Mouse (Mus musculus) brain, adult 2 months (tissue): ENCODE results near the gene Asb11.
A peak's percentile ranks its signal among the peaks of the same experiment; 100 is the strongest.

Experiments used
- DNase-seq: peaks from one replicate; pipeline ENCODE4 v3.0.0; 2011; ENCODE audit warnings: low read depth, low spot score

The Asb11 gene

DNA sequence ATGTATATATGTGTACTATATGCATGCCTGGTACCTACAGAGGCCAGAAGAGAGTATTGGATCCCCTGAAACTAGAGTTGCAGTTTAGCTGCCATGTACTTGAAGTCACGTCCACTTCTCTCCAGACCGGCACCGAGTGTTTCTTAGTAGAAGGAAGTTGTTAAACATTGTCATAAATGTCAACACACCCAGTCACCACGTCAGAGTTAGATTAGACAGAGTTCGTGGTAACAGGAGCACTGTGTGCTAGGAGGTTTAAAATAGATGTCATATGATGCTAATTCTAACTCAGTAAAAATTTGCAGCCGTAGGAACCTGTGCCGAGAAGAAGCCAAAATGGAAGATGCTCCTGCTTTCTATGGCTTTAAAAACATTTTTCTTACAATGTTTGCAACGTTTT is at the start of gene Asb11:
Gene Asb11, plus strand, starts transcription at position 286 of the 400 bp plus-strand sequence.
- DNase-seq = peak; percentile 29

DNA sequence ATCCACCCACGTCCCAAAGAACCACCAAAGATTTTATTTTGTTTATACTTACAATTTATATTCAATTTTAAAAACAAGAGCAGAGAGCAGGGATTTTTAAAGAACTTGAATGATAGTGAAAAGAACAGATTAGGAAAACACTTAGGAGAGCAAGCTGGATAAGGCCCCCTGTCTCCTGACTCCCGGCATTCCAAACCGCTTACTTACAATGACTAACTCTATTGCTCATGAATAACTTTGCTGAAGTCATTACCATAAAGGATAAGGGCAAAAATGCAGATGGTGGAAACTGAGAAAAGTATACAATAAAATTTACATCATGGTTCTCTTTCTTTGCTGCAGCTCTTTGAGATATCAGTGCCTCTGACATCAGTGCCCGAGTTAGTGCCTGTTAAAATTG is 42.7 kb upstream of the Asb11 start:
- no peak for DNase-seq

- peak; percentile 69 for DNase-seq
Measured at GRCm38 (mm10) chrX:164398456-164398855, 38.3 kb upstream of the Asb11 start.

- no peak for DNase-seq
Measured at GRCm38 (mm10) chrX:164405080-164405649, 31.6 kb upstream of the Asb11 start.

GRCm38 (mm10) chrX:164406133-164407022 is 30.4 kb upstream of the Asb11 start:
- DNase-seq = no peak

DNA sequence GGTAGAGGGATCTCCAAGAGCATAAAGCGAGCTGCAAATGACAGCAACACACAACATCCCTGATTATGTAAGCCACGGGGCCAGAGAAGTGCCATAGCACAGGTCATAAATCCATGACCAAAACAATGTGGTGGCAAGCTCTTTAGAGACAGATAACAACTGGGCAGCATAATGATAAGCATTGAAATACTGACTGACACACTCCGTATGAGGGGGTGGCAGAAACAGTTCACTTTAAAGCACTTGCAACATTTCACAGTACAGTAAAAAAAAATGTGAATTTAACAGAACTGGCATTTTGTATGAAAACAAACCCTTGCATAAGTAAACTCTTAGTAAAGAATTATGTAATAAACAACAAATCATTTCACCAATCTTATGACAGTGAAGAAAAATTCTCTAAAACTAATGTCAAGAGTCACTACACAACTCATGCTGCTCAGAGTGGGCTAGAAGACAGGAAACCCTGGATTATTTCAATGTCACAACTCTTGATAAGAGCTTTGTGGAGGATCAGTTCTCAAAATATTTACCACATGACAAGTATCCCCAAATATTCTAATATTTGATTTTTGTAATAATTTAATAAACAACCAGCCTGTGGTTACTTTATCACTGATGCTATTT is 28.4 kb upstream of the Asb11 start:
- no peak for DNase-seq

- no peak for DNase-seq
Measured at GRCm38 (mm10) chrX:164410562-164410961, 26.2 kb upstream of the Asb11 start.

GRCm38 (mm10) chrX:164416803-164417202 is 20.0 kb upstream of the Asb11 start:
- DNase-seq = no peak

DNA sequence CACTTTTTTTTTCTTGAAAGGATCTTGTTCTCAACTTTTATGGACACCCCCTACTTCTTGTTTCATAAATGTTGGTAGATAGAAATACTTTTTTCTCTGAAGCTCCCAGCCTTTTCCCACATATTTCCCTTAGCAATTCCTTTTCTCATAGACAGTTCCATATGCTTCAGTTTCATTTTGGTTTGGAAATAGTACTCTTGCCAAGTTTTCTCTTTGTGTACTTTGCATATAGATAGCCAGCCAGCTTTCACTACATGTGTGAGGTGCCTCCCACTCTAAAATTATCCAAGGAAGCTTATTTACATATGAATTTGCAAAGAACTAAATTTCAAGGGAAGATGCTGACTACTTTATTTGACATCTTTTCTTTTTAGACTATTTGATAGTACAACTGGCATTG is 18.8 kb upstream of the Asb11 start:
- peak; percentile 72 for DNase-seq

DNA sequence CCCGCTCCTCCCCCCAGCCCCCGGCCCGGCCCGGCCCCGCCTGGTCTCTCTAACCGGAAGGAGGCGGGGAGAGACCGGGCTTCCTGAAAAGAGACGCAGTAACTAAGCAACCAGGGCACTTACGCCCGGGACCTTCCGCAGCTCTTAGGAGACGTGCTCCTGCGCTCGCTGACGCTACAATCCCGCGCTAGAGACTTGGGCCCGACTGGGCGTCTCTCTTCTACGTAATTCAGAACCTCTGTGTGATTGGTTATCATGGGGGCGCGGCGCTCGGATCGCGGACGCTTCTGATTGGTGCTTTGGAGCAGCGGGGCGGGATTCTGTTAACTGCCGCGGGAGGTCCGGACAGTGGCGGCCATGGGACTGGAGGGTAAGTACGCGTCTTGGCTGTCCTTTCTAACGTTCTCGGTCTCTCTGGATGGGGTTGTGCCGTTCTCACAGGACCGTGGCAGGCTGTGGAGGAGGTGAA is 17.3 kb upstream of the Asb11 start, which contains the start of gene Piga:
Gene Piga, plus strand, starts transcription at position 317 of the 469 bp plus-strand sequence.
- DNase-seq = peak; percentile 99

DNA sequence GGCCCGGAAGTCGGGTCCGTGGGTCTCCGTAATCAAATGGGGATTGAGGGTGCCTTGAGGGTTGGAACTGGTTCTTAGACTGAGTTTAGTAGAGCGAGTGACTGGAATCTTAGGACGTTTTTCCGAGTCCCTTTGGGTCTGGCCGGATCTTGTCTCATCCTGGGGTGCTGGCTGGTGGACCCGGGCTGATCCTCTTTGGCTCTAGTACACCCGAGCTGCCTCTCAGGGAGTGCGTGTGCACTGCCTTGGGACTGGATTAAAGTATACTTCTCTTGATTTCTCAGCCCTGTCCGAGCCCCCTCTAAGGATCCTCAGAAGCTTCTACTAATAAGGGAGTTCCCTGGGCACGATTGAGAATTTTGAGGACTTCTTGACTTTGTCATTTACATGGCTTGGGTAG is 16.8 kb upstream of the Asb11 start:
- DNase-seq = no peak

- DNase-seq = no peak
Measured at GRCm38 (mm10) chrX:164420518-164420917, 16.3 kb upstream of the Asb11 start.

- no peak for DNase-seq
Measured at GRCm38 (mm10) chrX:164424821-164425220, 12.0 kb upstream of the Asb11 start.

GRCm38 (mm10) chrX:164427295-164427694 is 9.5 kb upstream of the Asb11 start:
- DNase-seq = no peak

DNA sequence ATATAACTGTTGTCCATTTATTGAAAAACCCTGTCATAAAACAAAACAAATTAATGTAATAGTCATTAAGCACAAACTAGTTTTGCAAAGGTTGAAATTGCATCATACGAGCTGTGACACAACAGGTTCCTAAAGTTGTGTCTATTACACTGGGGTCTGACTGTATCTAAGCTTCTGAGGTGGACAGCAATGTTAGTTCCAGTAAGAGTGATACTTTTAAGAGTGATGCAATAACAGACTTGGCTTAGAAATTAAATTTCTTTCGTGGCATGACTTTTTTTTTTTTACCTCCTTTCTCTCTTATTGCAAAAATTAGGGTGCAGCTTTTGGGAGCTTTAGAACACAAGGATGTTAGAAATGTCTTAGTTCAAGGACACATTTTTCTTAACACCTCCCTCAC is 8.6 kb upstream of the Asb11 start:
- no peak for DNase-seq

- DNase-seq = no peak
Measured at GRCm38 (mm10) chrX:164430621-164431020, 6.2 kb upstream of the Asb11 start.

DNA sequence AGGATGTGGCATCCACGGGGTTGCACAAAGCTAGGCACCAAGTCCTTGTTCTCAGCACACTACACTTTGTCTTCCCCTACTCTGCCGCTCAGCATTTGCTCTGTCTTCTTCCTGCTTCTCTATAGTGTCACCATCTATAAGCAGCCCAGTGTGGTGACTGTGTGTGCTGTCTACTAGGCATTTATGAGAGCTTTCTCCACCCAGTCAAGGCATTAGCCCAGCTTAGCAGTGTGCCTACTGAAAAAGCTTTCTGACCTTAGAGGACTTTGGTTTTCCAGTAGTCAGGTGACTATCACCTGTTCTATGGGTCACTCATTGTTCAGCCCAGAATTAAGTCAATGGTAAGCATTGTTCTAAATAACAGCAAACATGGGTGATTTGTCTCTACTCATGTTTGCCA is 5.7 kb upstream of the Asb11 start:
- no peak for DNase-seq

GRCm38 (mm10) chrX:164431541-164431940 is 5.3 kb upstream of the Asb11 start:
- DNase-seq = no peak

DNA sequence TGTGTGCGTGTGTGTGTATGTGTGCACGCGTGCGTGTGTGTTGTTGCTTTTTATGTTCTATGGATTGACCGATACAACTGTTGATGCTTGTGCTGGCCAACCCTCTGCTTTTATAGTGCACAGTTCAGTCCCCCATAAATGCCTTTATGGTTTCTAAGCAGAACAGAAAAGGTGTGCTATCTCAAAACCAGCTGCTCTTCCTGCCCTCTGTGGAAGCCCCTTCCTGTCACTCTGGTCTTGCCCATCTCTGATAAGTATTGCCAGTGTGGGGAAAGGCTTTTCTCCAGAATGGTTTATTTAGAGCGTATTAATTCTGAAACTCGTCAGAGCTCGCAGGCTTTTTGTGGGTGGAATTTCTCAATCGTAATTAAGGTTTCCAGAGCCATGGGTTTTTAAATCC is 4.1 kb upstream of the Asb11 start:
- DNase-seq = no peak

DNA sequence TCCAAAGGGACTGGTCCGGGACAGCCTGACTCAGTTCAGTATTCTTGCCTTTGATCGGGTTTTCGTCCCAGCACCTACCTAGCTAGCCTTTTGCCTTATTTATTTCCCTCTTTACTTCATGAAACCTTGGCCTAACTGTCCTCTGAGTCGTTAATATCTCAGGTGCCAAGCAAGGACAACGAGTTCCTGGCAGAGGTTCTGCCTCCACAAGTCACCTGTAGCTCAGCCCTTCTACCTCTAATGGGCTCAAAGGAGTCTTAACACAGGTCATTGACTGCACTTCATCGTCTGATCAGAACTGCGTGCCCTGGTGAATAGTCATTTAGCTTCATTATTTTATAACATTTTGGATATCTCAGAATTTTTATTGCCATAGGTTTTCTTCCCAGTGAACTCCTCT is 2.7 kb downstream of the Asb11 start:
- no peak for DNase-seq

DNA sequence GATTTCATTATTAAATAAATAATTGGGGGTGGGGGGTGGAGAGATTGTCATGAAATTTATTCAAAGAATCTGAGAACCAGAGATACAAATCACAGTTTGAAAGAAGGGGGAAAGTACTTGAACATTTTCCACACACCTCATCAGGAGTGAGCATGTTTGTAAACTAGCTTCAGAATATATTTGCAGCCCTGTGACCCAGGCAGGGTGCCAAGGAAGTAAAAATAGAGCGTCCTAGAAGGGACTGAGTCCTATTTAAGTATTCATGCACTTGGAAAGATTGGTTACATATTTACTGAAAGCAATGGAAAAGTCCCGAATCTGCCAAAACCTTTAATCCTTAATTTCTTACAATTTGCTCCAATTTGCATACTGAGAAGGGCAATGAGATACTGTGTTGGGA is 3.3 kb downstream of the Asb11 start:
- peak; percentile 18 for DNase-seq

GRCm38 (mm10) chrX:164440703-164441102 is 3.9 kb downstream of the Asb11 start:
- DNase-seq = no peak

DNA sequence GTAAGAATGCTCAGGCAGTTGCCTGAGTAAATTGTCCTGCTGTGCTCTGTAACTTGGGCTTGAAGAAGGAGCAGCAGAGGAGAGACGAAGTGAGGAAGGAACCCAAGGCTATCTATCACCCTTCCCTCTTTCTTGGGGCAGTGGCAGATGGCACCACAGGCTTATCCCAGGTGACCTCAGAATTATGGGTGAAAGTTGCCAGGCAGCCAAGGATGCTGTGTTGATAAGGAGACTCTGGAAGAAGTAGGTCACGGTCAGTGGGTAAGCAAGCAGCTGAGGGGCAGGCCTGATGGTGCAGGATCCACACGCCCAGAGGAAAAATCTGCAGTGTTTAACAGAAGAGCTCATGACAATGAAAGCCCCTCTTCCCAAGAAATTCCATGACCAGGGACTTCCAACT is 4.5 kb downstream of the Asb11 start:
- no peak for DNase-seq
